Mouse (Mus musculus): Measurements from ENCODE around the gene Ccdc71. TPM values are rescaled to one million over a fixed set of nuclear protein-coding genes. Genes with fewer than 3 reads are reported as not detected.
A peak's percentile ranks its signal among the peaks of the same experiment; 100 is the strongest.

Gene Ccdc71
- polyA plus RNA-seq, 1 experiment from 2014 or later: 26.5 TPM

- 93% methylated on average over 5 of the region's 6 CpGs for WGBS (ENCODE audit: missing documents)
- H3K4me3 ChIP-seq (ENCODE audit: inconsistent target): no peak overlapping the region
- H3K79me2 ChIP-seq (ENCODE audit: inconsistent target): no peaks in the 10 kb centered on the region
- H3K36me3 ChIP-seq (ENCODE audit: inconsistent target): no peaks in the 10 kb centered on the region
- no peak overlapping the region for H3K27ac ChIP-seq
These were observed 8.7 kb upstream of the Ccdc71 start for GRCm38 (mm10) chr9:108451519-108452160.

- Histone ChIP-seq H3K4me3 (ENCODE audit: inconsistent target) (peak overlapping the region; percentile 23; the same call in 1 of the 2 replicates), H3K27ac (no peak overlapping the region), H3K79me2 (ENCODE audit: inconsistent target) (no peaks in the 10 kb centered on the region), H3K36me3 (ENCODE audit: inconsistent target) (no peaks in the 10 kb centered on the region)
- 3% methylated on average over 40 of the region's 40 CpGs for WGBS (ENCODE audit: missing documents)
These were observed 7.9 kb upstream of the Ccdc71 start for GRCm38 (mm10) chr9:108452291-108452906.

- H3K27ac ChIP-seq: no peak overlapping the region
- WGBS (ENCODE audit: missing documents): 64% methylated on average over 6 of the region's 6 CpGs
- no peak overlapping the region; the same call in 1 of the 2 replicates for H3K4me3 ChIP-seq (ENCODE audit: inconsistent target)
These were observed 7.4 kb upstream of the Ccdc71 start for GRCm38 (mm10) chr9:108452911-108453310.

GRCm38 (mm10) chr9:108453458-108453857 lies 6.9 kb upstream of the Ccdc71 start:
- no peaks in the 10 kb centered on the region for H3K36me3 ChIP-seq (ENCODE audit: inconsistent target)
- H3K27ac ChIP-seq: no peak overlapping the region
- WGBS (ENCODE audit: missing documents): 45% methylated on average over 4 of the region's 4 CpGs
- no peaks in the 10 kb centered on the region for H3K79me2 ChIP-seq (ENCODE audit: inconsistent target)
- H3K4me3 ChIP-seq (ENCODE audit: inconsistent target): no peak overlapping the region

More at GRCm38 (mm10) chr9:108452911-108453310, 7.4 kb upstream of the Ccdc71 start:
- H3K36me3 ChIP-seq (ENCODE audit: inconsistent target): no peaks in the 10 kb centered on the region
- H3K79me2 ChIP-seq (ENCODE audit: inconsistent target): no peaks in the 10 kb centered on the region

- Histone ChIP-seq H3K4me3 (ENCODE audit: inconsistent target) (no peak overlapping the region), H3K79me2 (ENCODE audit: inconsistent target) (no peaks in the 10 kb centered on the region), H3K27ac (no peak overlapping the region), H3K36me3 (ENCODE audit: inconsistent target) (no peaks in the 10 kb centered on the region)
- 95% methylated on average over 6 of the region's 6 CpGs for WGBS (ENCODE audit: missing documents)
These were observed 5.9 kb upstream of the Ccdc71 start for GRCm38 (mm10) chr9:108454429-108454828.

GRCm38 (mm10) chr9:108455747-108456571 lies 4.4 kb upstream of the Ccdc71 start:
- Histone ChIP-seq H3K4me3 (ENCODE audit: inconsistent target) (no peak overlapping the region), H3K36me3 (ENCODE audit: inconsistent target) (no peaks in the 10 kb centered on the region), H3K27ac (no peak overlapping the region), H3K79me2 (ENCODE audit: inconsistent target) (peaks cover 5% of the 10 kb centered on the region)
- WGBS (ENCODE audit: missing documents): 84% methylated on average over 12 of the region's 12 CpGs

- 95% methylated on average over 10 of the region's 10 CpGs for WGBS (ENCODE audit: missing documents)
- Histone ChIP-seq H3K36me3 (ENCODE audit: inconsistent target) (no peaks in the 10 kb centered on the region), H3K27ac (no peak overlapping the region), H3K79me2 (ENCODE audit: inconsistent target) (peaks cover 15% of the 10 kb centered on the region), H3K4me3 (ENCODE audit: inconsistent target) (no peak overlapping the region)
These were observed 3.4 kb upstream of the Ccdc71 start for GRCm38 (mm10) chr9:108456953-108457352.

- 92% methylated on average over 1 of the region's 1 CpGs for WGBS (ENCODE audit: missing documents)
- Histone ChIP-seq H3K36me3 (ENCODE audit: inconsistent target) (peaks cover 22% of the 10 kb centered on the region), H3K79me2 (ENCODE audit: inconsistent target) (peaks cover 37% of the 10 kb centered on the region), H3K27ac (no peak overlapping the region), H3K4me3 (ENCODE audit: inconsistent target) (no peak overlapping the region; the same call in 1 of the 2 replicates)
These were observed 398 bp upstream of the Ccdc71 start for GRCm38 (mm10) chr9:108459939-108460318.

- WGBS (ENCODE audit: missing documents): 32% methylated on average over 11 of the region's 11 CpGs
- peak within 1 kb of the TSS; percentile 89 for H3K4me3 ChIP-seq (ENCODE audit: inconsistent target)
- peaks cover 29% of the 10 kb centered on the region for H3K36me3 ChIP-seq (ENCODE audit: inconsistent target)
- H3K27ac ChIP-seq: peak within 1 kb of the TSS; percentile 29; the same call in 1 of the 2 replicates
- peaks cover 37% of the 10 kb centered on the region for H3K79me2 ChIP-seq (ENCODE audit: inconsistent target)
These were observed 879 bp downstream of the Ccdc71 start, which contains the start of gene Klhdc8b for GRCm38 (mm10) chr9:108461181-108461631. Klhdc8b (minus strand) TSS chr9:108461581.

GRCm38 (mm10) chr9:108461675-108462074 lies 1.3 kb downstream of the Ccdc71 start:
- 98% methylated on average over 5 of the region's 5 CpGs for WGBS (ENCODE audit: missing documents)
- H3K4me3 ChIP-seq (ENCODE audit: inconsistent target): peak overlapping the region; percentile 89
- no peak overlapping the region for H3K27ac ChIP-seq

GRCm38 (mm10) chr9:108462192-108462591 lies 1.9 kb downstream of the Ccdc71 start:
- peaks cover 37% of the 10 kb centered on the region for H3K79me2 ChIP-seq (ENCODE audit: inconsistent target)
- H3K27ac ChIP-seq: no peak overlapping the region
- WGBS (ENCODE audit: missing documents): 98% methylated on average over 10 of the region's 10 CpGs
- H3K36me3 ChIP-seq (ENCODE audit: inconsistent target): peaks cover 29% of the 10 kb centered on the region
- H3K4me3 ChIP-seq (ENCODE audit: inconsistent target): no peak overlapping the region

More at GRCm38 (mm10) chr9:108461675-108462074, 1.3 kb downstream of the Ccdc71 start:
- Histone ChIP-seq H3K79me2 (ENCODE audit: inconsistent target) (peaks cover 37% of the 10 kb centered on the region), H3K36me3 (ENCODE audit: inconsistent target) (peaks cover 29% of the 10 kb centered on the region)

GRCm38 (mm10) chr9:108463713-108464112 lies 3.4 kb downstream of the Ccdc71 start:
- Histone ChIP-seq H3K36me3 (ENCODE audit: inconsistent target) (peaks cover 29% of the 10 kb centered on the region), H3K27ac (no peak overlapping the region), H3K79me2 (ENCODE audit: inconsistent target) (peaks cover 37% of the 10 kb centered on the region), H3K4me3 (ENCODE audit: inconsistent target) (no peak overlapping the region)
- WGBS (ENCODE audit: missing documents): 95% methylated on average over 9 of the region's 9 CpGs

GRCm38 (mm10) chr9:108466219-108466618 lies 5.9 kb downstream of the Ccdc71 start:
- WGBS (ENCODE audit: missing documents): 95% methylated on average over 2 of the region's 2 CpGs
- H3K27ac ChIP-seq: no peak overlapping the region
- no peak overlapping the region for H3K4me3 ChIP-seq (ENCODE audit: inconsistent target)
- H3K36me3 ChIP-seq (ENCODE audit: inconsistent target): peaks cover 29% of the 10 kb centered on the region
- H3K79me2 ChIP-seq (ENCODE audit: inconsistent target): peaks cover 29% of the 10 kb centered on the region

GRCm38 (mm10) chr9:108469430-108469829 lies 9.1 kb downstream of the Ccdc71 start:
- Histone ChIP-seq H3K79me2 (ENCODE audit: inconsistent target) (no peaks in the 10 kb centered on the region), H3K4me3 (ENCODE audit: inconsistent target) (no peak overlapping the region), H3K36me3 (ENCODE audit: inconsistent target) (peaks cover 12% of the 10 kb centered on the region; the same call in 1 of the 2 replicates), H3K27ac (no peak overlapping the region)
- 90% methylated on average over 5 of the region's 5 CpGs for WGBS (ENCODE audit: missing documents)

Data from macrophage (primary cell).